Mouse (Mus musculus) gastrocnemius, postnatal 25 days (tissue): ENCODE results near the gene Ces2h. TPM values are rescaled to one million over a fixed set of nuclear protein-coding genes. Genes with fewer than 3 reads are reported as not detected.
"Not testable (repeated sequence)": the region's sequence is repeated elsewhere in the genome, so short reads cannot be mapped to it uniquely, and the experiment has no call there.

Experiments used
- DNase-seq: peaks from one replicate; pipeline ENCODE4 v3.0.0; 2022
- long read RNA-seq, 2 experiments: library from polyadenylated mRNA; stranded (forward); transcript quantifications; one replicate each; pipeline ENCODE4 v2.0.0; 2021
- total RNA-seq, 2 experiments: library from RNA; stranded (reverse); gene quantifications; 1 replicate in 1 of 2; 2 replicates in 1 of 2; pipeline ENCODE4 v1.2.3; 2021

Gene Ces2h
- total RNA-seq = not detected
- long read RNA-seq, experiment 1 = 0 reads
- long read RNA-seq, experiment 2 = 0 reads

DNA sequence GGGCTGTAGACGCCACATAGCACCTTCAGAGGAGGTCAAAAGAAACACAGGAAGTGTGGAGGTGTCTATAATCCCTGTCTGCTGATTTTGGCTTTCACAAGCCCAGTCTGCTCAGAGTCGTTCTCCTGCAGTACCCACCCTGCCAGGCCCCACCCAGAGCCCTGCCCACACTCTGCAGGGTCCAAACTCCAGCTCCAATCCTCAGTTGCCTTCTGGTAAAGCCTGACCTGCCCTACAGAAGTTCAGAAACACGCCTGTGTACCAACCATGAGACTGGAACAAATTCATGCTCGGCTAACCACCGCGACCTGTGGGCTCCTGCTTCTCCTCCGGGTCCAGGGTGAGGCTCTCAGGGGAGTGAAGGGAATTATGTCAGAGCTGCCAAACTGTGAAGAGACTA lies at the start of gene Ces2h:
Ces2h (plus strand) TSS at position 268 of the 400 bp plus-strand sequence.
- no peak for DNase-seq

DNA sequence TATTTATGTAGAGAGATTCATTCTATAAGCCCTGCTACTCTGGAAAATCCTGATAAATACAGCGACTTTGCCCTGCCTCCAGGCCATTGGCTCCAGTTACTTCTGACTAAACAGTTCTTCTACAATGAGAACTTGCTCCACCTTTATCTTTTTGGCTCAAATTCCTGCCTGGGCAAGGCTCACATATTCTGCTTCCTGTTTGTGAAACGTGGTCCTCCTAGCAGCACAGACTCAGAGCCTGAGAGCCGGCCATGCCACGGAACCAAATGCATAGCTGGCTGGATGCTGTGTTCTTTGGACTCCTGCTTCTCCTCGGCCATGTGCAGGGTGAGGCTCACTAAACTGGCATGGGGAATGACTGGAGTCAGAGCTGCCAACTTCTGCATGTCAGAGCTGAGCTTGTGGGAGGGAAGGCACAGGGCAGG lies 39.1 kb upstream of the Ces2h start, which contains the start of gene Ces2g:
Ces2g (plus strand) TSS at position 182 of the 425 bp plus-strand sequence.
- peak; percentile 7 for DNase-seq

DNA sequence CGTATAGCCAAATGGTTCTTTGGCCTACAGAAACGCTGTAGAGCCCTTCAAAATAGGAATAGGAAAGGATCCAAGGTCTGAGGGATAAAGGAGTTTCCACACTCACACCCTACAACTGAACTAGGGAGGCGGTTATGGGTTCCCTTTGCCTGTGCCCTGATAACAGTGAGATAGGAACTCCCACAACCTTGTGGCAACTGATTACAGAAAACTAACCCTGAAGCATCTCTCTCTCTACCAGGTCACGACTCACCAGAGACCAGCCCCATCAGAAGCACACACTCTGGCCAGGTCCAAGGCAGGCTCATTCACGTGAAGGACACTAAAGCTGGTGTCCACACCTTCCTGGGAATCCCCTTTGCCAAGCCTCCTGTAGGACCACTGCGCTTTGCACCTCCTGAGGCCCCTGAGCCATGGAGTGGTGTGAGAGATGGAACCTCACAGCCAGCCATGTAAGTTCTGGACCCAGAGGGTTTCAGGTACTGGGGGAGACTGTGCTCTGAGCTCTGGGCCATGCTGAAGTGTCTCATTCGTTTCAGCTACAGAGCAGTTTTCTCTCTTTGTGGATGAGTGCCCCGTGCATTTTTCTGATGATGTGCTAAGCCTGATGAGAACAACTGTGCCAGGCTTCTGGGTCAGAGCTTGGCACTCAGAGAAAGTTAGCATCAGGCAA lies 38.3 kb upstream of the Ces2h start:
- DNase-seq = no peak

DNA sequence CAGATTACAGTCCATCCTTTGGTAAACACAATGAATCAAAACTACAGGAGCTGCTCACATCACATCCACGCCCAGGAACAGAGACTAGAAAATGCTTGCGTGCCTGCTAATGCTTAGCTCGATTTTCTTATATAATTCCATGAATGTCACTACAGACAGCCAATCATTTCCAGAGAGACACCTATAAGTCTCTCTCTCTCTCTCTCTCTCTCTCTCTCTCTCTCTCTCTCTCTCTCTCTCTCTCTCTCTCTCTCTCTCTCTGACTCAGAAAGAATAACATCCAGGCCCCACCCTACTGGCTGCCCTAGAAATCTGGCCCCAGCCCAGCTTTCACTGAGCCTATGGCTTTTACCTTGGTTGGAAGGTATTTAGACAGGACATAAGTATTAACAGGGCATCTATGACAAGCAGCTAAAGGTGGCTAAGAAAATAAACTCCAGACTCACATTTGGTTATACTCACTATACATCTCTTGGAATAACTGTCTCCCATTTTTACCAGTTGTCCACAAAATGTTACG lies 37.2 kb upstream of the Ces2h start:
- no peak for DNase-seq

DNA sequence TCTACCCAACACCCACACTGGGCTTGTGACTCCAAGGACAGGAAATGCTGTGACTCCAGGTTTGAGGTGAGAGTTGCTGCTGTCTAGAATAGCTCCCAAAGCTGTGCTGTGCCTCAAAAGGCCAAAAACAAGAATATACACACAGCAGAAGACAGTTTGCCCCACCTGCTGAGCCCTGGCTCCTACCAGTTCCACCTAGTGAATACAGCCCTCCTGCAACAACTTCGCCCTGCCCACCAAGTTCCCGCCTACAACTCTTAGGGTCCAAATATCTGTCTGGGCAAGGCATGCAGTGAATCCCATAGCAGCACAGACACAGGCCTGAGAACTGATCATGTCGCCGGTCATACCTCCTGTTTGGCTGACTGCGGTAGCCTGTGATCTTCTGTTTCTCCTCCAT lies 16.5 kb upstream of the Ces2h start:
- DNase-seq = no peak

DNA sequence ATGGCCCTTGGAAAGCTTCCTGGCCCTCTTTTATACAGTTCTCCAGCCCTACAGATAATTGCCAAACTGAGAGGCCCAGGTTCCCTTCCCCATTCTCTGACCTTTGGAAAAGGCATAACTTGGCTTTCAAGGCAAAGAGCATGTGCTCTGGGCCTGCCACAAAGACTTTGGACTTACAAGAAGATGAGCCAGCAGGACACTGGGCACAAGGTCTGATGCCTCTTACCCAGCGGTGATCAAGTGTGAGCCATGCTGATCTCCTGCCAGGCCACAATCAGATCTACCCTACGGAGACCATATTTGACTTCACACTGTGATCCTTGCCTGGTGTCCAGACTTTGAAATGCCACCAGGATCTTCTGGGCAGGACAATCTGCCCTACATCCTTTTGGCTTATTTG lies 15.7 kb upstream of the Ces2h start:
- DNase-seq = no peak

DNA sequence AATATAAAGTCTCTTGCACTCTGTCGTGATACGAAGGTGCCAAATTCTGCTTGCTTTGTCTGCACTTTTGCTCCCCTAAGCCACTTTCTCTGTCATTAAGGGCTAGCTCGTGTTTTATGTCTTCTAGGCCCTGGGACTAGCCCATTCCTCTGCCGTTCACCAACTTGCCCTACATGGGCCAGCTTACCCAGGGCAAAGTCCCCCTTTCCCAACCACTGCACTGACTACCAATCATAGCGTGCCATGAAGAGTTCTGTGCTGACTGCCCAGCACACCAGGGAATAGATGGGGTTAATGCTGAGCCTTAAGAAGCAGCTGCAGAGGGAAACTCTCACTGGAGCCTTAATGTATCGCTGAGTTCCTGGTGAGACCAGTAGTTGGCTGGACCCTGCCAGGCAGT lies 2.5 kb upstream of the Ces2h start:
- no peak for DNase-seq

DNA sequence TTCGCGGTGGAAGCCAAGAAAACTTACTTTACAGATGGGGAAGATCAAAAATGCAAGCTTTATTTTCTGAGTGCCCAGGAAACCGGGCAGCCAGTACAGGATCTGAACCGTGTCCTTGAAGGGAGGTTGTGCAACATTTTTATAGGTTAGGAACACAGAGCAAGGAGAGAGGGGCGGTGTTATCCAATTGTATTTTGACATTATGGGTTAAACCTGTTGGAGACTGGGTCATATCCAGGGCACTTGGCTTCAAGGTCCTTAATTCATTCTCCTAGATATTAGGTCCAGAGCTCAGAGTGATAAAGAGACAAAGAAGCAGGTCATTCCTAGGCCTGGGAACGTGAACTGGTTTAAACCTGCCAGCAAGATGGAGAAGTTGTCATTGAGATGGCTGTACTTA lies 1.5 kb upstream of the Ces2h start:
- DNase-seq = no peak

DNA sequence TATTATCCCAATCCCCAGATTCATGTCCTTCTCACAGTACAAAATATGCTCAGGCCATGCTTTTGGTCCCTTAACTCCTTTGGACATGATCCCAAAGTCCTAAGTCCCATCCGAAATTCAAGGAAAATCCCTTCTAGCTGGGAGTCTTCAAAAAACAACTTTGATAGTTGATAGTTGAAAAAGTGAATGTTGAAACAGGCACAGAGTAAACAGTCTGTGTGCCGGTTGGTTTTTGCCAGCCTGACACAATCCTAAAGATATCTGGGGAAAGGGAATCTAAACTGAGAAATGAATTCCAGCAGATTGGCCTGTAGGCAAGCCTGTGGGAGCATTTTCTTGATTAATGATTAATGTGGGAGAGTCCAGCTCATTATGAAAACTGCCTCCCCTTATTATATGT lies 9.3 kb downstream of the Ces2h start:
- no peak for DNase-seq

DNA sequence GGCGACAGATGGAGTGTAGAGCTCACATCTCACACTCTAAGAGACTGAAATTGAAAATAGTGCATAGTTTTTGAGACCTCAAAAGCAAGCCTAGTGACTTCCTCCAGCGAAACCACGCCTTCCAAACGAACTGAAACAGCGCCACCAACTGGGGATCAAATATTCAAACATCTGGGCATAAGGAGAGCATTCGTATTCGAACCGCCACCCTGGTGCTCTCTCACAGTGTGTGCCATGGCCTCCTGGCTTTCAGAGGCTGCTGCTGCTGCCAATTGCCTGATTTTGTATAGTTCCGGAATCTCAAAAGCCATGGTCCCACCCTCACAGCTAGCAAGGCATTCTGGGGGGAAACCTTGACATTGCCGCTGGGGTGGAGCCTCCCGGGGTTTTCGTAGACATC lies 10.5 kb downstream of the Ces2h start:
- no peak for DNase-seq

DNA sequence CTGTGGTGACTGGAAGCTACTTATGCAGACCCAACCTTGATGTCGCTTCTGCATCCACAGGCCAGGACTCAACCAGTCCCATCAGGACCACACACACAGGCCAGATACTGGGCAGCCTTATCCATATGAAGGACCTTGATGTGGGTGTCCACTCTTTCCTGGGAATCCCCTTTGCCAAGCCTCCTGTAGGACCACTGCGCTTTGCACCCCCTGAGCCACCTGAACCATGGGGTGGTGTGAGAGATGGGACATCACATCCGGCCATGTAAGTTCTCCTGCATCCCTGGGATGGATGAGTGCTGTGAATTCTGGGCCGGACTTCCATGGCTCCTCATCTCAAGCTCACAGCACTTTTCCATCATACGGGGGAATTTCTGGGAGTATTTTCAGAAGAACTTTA lies 13.7 kb downstream of the Ces2h start:
- DNase-seq = no peak

DNA sequence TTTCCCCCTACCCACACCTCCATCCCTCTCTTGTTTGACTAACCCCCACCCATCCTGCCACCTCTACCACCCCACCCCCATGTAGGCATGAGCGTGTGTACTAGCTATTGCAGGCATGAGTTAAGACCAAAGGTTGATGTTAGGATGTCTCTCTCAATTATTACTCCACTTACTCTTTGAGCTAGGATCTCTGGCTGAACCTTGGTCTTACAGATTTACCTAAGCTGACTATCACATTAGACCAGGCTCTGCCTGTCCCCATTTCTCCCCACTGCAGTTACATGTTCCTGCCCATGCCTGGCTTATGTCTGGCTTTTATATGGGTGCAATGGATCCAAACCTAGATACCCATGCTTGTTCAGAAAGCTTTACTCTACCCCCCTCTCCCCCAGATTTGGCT lies 21.3 kb downstream of the Ces2h start:
- no peak for DNase-seq

DNA sequence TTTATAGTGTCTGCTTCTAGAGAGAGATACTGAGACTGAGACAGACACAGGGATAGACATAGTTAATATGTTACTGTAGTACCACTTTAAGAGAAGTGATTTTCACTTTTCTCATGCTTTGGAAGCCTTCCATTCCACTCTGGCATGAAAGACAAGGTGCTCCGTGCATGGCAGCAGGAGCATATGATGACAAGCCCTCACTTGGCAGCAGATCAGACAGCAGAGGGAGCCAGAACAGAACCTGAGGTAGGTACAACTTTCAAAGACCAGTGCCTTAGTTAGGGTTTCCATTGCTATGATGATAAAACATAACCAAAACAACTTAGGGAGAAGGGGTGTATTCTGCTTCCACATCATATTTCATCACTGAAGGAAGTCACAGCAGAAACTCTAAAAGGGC lies 22.4 kb downstream of the Ces2h start:
- DNase-seq = no peak

DNA sequence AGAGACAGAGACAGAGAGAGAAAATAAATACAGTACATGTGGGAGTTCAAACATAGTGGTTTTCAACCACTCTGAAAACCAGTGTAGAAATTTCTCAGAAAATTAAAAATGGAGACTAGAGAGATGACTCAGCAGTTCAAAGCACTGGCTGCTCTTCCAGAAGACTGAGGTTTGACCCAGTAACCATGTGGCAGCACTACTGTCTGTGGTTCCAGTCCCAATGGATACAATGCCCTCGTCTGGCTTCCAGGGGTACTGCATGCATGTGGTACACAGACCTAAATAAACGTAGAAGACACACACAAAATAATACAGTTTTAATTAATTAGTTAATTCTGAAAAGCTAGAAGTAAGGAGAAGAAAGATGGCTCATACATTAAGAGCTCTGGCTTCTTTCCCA lies 24.4 kb downstream of the Ces2h start:
- no peak for DNase-seq

DNA sequence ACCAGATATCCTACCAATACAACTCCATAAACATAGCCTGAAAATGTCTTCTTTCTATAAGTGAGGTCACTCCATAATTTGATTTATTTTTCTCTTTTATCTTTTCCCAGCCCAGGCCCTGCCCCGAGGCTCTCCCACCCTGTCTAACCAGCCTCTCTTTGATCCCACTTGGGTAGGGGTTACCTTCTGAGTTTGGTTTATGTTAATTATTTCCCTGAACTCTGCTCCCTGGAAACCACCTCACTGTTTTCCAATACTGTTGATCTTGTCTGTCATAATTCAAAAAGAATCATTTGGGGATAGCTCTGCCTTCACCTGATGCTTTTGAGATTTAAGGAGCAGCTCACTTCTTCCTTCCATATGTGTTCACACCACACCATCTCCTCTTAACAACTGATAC lies 42.9 kb downstream of the Ces2h start:
- DNase-seq = no peak

DNA sequence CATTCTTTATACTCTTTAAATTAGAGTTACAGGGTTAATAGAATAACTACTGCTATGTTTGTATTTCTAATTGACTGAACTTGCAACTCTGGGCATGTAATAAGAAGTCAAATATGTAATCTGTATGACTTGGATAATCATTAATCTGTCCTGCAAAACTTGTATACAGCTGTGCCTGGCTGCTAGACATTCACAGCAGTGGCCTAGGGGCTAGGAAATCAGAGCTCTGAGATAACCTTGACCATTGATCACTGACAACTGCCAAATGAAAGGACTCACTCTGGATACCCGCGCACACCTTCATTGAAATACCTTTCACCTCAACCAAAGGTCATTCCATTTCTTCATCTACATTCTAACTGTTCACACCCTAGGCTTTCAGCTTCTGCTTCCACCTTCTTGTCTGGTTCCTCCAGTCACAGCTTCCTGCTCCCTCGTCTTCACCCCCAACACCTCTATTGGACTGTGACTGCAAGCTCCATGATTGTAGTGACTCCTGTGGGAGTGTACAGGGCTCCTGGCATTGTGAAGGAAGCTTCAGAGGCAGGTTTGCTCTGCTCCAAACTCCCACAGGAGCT lies 45.3 kb downstream of the Ces2h start:
- no peak for DNase-seq

DNA sequence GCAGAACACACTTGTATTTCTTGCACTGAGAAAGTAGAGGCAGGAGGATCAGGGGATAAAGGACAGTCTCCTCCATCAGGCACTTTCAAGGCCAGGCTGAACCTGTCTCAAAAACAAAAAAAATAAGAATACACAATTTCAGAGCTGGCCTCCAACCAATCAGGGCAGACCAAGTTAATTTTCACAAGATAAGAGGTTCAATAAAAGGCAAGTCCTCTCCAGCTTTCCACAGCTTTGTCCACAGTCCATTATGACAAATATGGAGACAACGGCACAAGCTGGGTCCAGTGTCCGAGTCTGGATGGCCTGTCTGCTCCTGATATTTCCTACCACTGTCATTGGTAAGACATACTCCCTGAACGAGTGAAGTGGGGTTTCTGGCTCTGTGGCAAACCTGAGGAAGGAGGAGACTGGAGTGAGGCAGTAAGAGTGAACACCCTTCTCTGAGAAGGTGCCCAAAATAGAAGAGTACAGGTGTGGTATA lies 47.8 kb downstream of the Ces2h start, which contains the start of gene Ces3a:
Ces3a (plus strand) TSS at position 231 of the 484 bp plus-strand sequence.
- DNase-seq = no peak

DNA sequence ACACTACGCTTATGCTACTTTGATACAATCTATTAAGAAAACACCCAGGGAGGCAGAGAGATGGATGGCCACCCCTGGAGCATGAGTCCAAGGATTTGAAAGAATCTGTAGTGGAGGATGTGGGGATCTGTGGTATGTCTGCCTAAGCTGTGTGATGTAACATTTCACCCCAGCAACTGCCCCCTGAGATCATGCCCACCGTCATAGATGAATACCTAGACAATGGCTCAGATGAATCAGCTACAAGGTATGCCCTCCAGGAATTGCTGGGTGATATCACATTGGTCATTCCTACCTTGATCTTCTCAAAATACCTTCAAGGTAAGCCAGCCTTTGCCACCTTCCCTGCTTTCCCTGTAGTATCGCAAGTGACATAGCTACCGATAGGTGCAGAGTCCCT lies 55.6 kb downstream of the Ces2h start:
- DNase-seq = no peak

DNA sequence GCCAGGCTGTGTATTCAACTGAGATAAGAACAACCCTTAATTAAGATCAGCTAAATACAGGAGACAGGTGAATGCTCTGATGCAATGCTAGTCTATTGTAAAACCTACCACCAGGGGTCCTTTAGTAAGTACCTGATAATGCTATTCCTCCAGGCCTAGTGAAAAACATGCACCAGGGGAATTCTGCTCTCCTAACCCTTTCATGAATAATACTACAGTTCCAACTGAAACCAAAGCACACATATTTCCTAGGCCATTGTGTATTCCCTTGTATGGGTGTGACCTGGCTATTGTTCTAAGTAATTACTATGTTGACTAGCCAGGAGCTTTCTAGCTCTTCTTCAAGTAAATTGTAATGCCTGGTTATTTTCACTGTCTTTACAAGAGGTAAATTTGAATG lies 59.4 kb downstream of the Ces2h start:
- DNase-seq = no peak

DNA sequence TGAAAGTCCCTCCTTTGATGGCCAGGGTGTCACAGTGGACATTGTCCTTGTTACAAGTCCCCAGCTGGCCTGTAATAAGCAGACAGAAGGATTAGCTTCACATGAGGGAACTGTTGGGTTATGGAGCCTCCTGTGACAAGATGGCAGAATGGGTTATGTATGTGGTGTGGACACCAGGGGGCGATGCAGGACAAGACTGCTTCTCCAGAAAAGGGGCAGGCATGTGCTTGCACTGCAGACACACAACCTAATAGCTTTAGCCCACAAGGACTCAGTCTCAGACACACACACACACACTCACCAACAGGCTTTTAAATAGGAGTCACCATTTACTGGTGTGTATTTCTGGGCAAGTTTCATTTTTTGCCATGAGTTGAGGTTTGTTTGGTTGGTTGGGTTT lies 66.1 kb downstream of the Ces2h start:
- DNase-seq = no peak

DNA sequence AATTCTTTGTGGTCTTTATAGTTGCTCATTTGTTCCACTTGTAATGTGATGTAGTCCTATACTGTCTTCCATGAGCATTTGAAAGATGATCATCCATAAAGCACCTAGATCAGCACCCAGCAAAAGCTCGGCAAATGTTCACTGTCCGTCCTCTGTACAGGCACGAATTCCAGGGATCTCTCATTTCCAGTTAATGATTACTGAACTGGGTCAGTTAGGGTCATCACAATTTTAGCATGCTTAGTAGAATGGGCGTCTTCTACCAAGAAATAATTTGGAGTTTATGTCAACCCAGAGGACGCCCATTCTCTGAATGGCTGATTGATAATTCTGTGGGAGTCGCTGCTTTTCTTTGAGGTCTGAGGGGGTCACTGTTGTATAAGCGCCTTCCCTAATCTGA lies 67.3 kb downstream of the Ces2h start:
- DNase-seq = not testable (repeated sequence)

DNA sequence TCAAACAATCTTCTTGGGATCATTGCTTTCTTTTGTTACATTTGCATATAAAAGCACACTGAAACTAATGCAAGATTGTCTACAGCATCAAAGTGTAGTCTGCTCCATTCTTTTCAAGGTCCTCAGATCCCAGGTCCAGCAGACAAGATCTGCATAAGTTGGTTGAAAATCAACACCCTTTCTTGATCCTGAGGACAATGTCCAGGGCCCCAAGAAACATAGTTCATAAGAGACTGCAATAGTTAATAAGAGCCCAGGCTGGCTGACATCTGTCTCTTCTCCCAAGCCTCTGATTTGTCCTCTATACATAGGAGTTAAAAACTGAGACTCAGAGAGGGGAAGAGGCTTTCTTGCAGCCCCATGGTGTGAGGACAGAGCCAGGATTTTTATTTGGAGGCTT lies 68.3 kb downstream of the Ces2h start:
- DNase-seq = no peak
